Mouse (Mus musculus): ENCODE measurements around the gene Cysrt1. TPM values are rescaled to one million over a fixed set of nuclear protein-coding genes. Genes with fewer than 3 reads are reported as not detected.
"Not testable (repeated sequence)": the region's sequence is repeated elsewhere in the genome, so short reads cannot be mapped to it uniquely, and the experiment has no call there.

Cysrt1 gene
- polyA plus RNA-seq, 1 experiment from 2014 or later, result 0.49 TPM

- WGBS, result under 1% methylated on average over 82 of the region's 82 CpGs
- peak overlapping the region; percentile 99 for H3K4me2 ChIP-seq (replicated peaks; ENCODE audit: low read depth, low read length)
- H3K4me1 ChIP-seq (ENCODE audit: control insufficient read depth, insufficient read depth, low read length), result peaks cover 9% of the 10 kb centered on the region; the same call in 1 of the 2 replicates
- peak overlapping the region; percentile 23 for H3K9ac ChIP-seq (replicated peaks; ENCODE audit: low read depth, low read length)
- no peak overlapping the region for H3K27ac ChIP-seq (ENCODE audit: low read length)
- no peaks in the 10 kb centered on the region for H3K9me3 ChIP-seq (ENCODE audit: control insufficient read depth, low read depth, low read length)
- H3K4me3 ChIP-seq (ENCODE audit: low read depth, low read length), result peak overlapping the region; percentile 50
- ATAC-seq (ENCODE audit: insufficient number of reproducible peaks, insufficient read depth, low FRiP score, low read depth), result no peak
- no peaks in the 10 kb centered on the region; the same call in 1 of the 2 replicates for H3K36me3 ChIP-seq (ENCODE audit: control insufficient read depth, insufficient read depth, low read length)
- no peaks in the 10 kb centered on the region; the same call in none of the 2 replicates for H3K27me3 ChIP-seq (ENCODE audit: control insufficient read depth, insufficient read depth, low read length)
Measured at GRCm38 (mm10) chr2:25262795-25263622, 20.8 kb upstream of the Cysrt1 start.

GRCm38 (mm10) chr2:25262291-25262767 is 20.1 kb upstream of the Cysrt1 start, which contains the start of gene Tprn:
TSS of gene Tprn (plus strand) at chr2:25262618.
- no peaks in the 10 kb centered on the region; the same call in none of the 2 replicates for H3K27me3 ChIP-seq (ENCODE audit: control insufficient read depth, insufficient read depth, low read length)
- H3K27ac ChIP-seq (ENCODE audit: low read length), result no peak within 1 kb of the TSS
- peak; percentile 97 for ATAC-seq (ENCODE audit: insufficient number of reproducible peaks, insufficient read depth, low FRiP score, low read depth)
- H3K4me1 ChIP-seq (ENCODE audit: control insufficient read depth, insufficient read depth, low read length), result peaks cover 9% of the 10 kb centered on the region; the same call in 1 of the 2 replicates
- peak within 1 kb of the TSS; percentile 23 for H3K9ac ChIP-seq (replicated peaks; ENCODE audit: low read depth, low read length)
- no peaks in the 10 kb centered on the region for H3K9me3 ChIP-seq (ENCODE audit: control insufficient read depth, low read depth, low read length)
- H3K4me2 ChIP-seq (replicated peaks; ENCODE audit: low read depth, low read length), result peak within 1 kb of the TSS; percentile 99
- H3K36me3 ChIP-seq (ENCODE audit: control insufficient read depth, insufficient read depth, low read length), result no peaks in the 10 kb centered on the region
- peak within 1 kb of the TSS; percentile 50 for H3K4me3 ChIP-seq (ENCODE audit: low read depth, low read length)
- WGBS, result under 1% methylated on average over 39 of the region's 39 CpGs

GRCm38 (mm10) chr2:25261870-25262269 is 19.6 kb upstream of the Cysrt1 start:
- 48% methylated on average over 11 of the region's 12 CpGs for WGBS
- no peak overlapping the region for H3K27ac ChIP-seq (ENCODE audit: low read length)
- no peak overlapping the region for H3K9ac ChIP-seq (replicated peaks; ENCODE audit: low read depth, low read length)

DNA sequence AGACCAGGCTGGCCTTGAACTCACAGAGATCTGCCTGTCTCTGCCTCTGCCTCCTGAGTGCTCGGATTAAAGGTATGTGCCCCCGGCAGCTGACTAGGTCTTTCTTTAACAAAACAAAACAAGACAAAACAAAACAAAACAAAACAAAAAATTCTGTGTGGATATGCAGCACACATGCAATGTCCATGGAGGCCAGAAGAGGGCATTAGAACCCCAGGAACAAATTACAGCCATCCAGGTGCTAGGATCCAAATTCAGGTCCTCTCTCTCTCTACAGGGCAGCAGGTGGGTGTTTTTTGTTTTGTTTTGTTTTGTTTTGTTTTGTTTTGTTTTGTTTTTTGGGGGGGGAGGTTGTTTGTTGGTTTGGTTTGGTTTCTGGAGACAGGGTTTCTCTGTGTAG is 16.6 kb upstream of the Cysrt1 start:
- 60% methylated on average over 2 of the region's 2 CpGs for WGBS
- H3K27me3 ChIP-seq (ENCODE audit: control insufficient read depth, insufficient read depth, low read length), result no peaks in the 10 kb centered on the region; the same call in none of the 2 replicates
- no peaks in the 10 kb centered on the region for H3K36me3 ChIP-seq (ENCODE audit: control insufficient read depth, insufficient read depth, low read length)
- H3K4me2 ChIP-seq (replicated peaks; ENCODE audit: low read depth, low read length), result no peak overlapping the region
- no peak for ATAC-seq (ENCODE audit: insufficient number of reproducible peaks, insufficient read depth, low FRiP score, low read depth)
- H3K4me3 ChIP-seq (ENCODE audit: low read depth, low read length), result no peak overlapping the region
- H3K4me1 ChIP-seq (ENCODE audit: control insufficient read depth, insufficient read depth, low read length), result peaks cover 17% of the 10 kb centered on the region
- H3K9ac ChIP-seq (replicated peaks; ENCODE audit: low read depth, low read length), result no peak overlapping the region
- no peak overlapping the region for H3K27ac ChIP-seq (ENCODE audit: low read length)
- H3K9me3 ChIP-seq (ENCODE audit: control insufficient read depth, low read depth, low read length), result no peaks in the 10 kb centered on the region

More at GRCm38 (mm10) chr2:25261870-25262269, 19.6 kb upstream of the Cysrt1 start:
- Histone ChIP-seq H3K4me3 (ENCODE audit: low read depth, low read length) (peak overlapping the region; percentile 50), H3K36me3 (ENCODE audit: control insufficient read depth, insufficient read depth, low read length) (no peaks in the 10 kb centered on the region), H3K27me3 (ENCODE audit: control insufficient read depth, insufficient read depth, low read length) (no peaks in the 10 kb centered on the region; the same call in none of the 2 replicates), H3K4me2 (replicated peaks; ENCODE audit: low read depth, low read length) (peak overlapping the region; percentile 99), H3K9me3 (ENCODE audit: control insufficient read depth, low read depth, low read length) (no peaks in the 10 kb centered on the region), H3K4me1 (ENCODE audit: control insufficient read depth, insufficient read depth, low read length) (peaks cover 9% of the 10 kb centered on the region; the same call in 1 of the 2 replicates)
- no peak for ATAC-seq (ENCODE audit: insufficient number of reproducible peaks, insufficient read depth, low FRiP score, low read depth)

GRCm38 (mm10) chr2:25257250-25257649 is 15.0 kb upstream of the Cysrt1 start:
- H3K4me3 ChIP-seq (ENCODE audit: low read depth, low read length); H3K9me3 ChIP-seq (ENCODE audit: control insufficient read depth, low read depth, low read length); H3K4me2 ChIP-seq (replicated peaks; ENCODE audit: low read depth, low read length); H3K36me3 ChIP-seq (ENCODE audit: control insufficient read depth, insufficient read depth, low read length); H3K27me3 ChIP-seq (ENCODE audit: control insufficient read depth, insufficient read depth, low read length); H3K9ac ChIP-seq (replicated peaks; ENCODE audit: low read depth, low read length); H3K27ac ChIP-seq (ENCODE audit: low read length); ATAC-seq (ENCODE audit: insufficient number of reproducible peaks, insufficient read depth, low FRiP score, low read depth): not testable (repeated sequence)
- H3K4me1 ChIP-seq (ENCODE audit: control insufficient read depth, insufficient read depth, low read length), result peaks cover 11% of the 10 kb centered on the region
- 80% methylated on average over 5 of the region's 5 CpGs for WGBS

DNA sequence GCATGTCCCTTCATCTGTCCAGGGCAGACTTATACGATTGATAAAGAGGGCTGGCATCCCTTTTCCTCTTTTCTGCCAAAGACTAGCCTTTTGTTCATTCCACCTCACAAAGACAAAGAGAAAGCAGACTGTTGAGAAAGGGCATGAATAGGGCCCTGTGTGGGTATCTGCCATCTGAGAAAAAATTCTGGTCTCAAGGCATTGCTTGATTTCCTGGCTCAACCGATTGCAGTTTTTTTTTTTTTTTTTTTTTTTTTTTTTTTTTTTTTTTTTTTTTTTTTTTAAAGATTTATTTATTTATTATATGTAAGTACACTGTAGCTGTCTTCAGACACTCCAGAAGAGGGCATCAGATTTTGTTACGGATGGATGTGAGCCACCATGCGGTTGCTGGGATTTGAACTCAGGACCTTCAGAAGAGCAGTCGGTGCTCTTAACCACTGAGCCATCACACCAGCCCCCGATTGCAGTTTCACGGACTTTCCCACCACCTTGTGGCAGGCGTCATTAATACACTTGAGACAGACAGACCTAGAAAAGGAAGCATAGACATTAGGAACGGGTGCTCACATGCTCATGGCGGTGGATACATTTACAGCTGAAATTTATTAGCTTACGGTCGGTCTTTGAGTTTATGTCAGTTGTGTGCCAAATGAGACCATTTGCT is 14.3 kb upstream of the Cysrt1 start:
- Histone ChIP-seq H3K4me2 (replicated peaks; ENCODE audit: low read depth, low read length) (peak overlapping the region; percentile 97), H3K4me3 (ENCODE audit: low read depth, low read length) (peak overlapping the region; percentile 98), H3K4me1 (ENCODE audit: control insufficient read depth, insufficient read depth, low read length) (peaks cover 11% of the 10 kb centered on the region)
- WGBS, result 53% methylated on average over 11 of the region's 12 CpGs
- not testable (repeated sequence) for H3K27me3 ChIP-seq (ENCODE audit: control insufficient read depth, insufficient read depth, low read length); H3K27ac ChIP-seq (ENCODE audit: low read length); H3K9ac ChIP-seq (replicated peaks; ENCODE audit: low read depth, low read length); H3K36me3 ChIP-seq (ENCODE audit: control insufficient read depth, insufficient read depth, low read length); ATAC-seq (ENCODE audit: insufficient number of reproducible peaks, insufficient read depth, low FRiP score, low read depth); H3K9me3 ChIP-seq (ENCODE audit: control insufficient read depth, low read depth, low read length)

DNA sequence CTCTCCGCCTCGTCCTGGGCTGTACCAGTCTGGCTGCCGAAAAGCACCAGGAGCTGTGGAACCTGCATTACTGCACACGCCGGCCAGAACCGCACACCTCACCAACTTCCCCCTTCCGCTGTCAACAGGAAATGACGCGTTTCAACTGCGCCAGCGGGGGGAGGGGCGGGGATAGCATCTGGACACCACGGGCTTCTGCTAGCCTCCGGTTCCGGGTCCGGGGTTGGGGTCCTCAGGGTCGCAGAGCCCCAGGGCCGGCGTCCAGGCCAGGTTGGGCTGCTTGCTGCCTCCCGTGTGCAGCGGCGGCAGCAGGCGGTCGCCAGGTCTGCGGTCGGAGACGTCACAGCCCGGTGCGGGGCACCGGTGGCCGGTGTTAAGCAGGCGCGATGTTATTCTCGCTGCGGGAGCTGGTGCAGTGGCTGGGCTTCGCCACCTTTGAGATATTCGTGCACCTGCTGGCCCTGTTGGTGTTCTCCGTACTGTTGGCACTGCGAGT is 13.1 kb upstream of the Cysrt1 start, which contains the start of gene Tmem203:
Gene Tmem203 (plus strand): TSS at position 156 of the 496 bp plus-strand sequence.
- H3K4me1 ChIP-seq (ENCODE audit: control insufficient read depth, insufficient read depth, low read length), result peaks cover 11% of the 10 kb centered on the region
- H3K4me3 ChIP-seq (ENCODE audit: low read depth, low read length), result peak within 1 kb of the TSS; percentile 98
- H3K9me3 ChIP-seq (ENCODE audit: control insufficient read depth, low read depth, low read length), result no peaks in the 10 kb centered on the region
- WGBS, result under 1% methylated on average over 39 of the region's 39 CpGs
- peak within 1 kb of the TSS; percentile 97 for H3K4me2 ChIP-seq (replicated peaks; ENCODE audit: low read depth, low read length)
- H3K9ac ChIP-seq (replicated peaks; ENCODE audit: low read depth, low read length), result peak within 1 kb of the TSS; percentile 78
- H3K27ac ChIP-seq (ENCODE audit: low read length), result peak within 1 kb of the TSS; percentile 41
- H3K27me3 ChIP-seq (ENCODE audit: control insufficient read depth, insufficient read depth, low read length), result no peaks in the 10 kb centered on the region
- ATAC-seq (ENCODE audit: insufficient number of reproducible peaks, insufficient read depth, low FRiP score, low read depth), result peak; percentile 87
- H3K36me3 ChIP-seq (ENCODE audit: control insufficient read depth, insufficient read depth, low read length), result peaks cover 14% of the 10 kb centered on the region

DNA sequence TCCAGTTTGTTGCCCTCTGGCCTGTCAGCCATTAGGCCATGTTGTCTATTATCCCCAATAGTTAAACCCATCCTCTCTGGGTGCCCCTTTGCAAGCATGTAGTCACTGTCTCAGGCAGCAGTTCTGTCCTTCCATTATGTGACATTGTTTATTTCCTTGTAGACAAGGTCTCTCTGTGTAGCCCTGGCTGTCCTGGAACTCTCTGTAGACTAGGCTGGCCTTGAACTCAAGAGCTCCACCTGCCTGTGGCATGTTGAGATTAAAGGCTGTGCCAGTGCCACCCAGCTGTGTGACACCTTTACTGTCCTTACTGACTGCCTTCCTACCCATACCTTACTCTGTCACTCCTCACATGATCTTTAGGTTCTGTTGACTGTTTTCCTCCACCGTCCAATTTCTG is 10.1 kb upstream of the Cysrt1 start:
- no peaks in the 10 kb centered on the region for H3K27me3 ChIP-seq (ENCODE audit: control insufficient read depth, insufficient read depth, low read length)
- H3K36me3 ChIP-seq (ENCODE audit: control insufficient read depth, insufficient read depth, low read length), result peaks cover 31% of the 10 kb centered on the region
- H3K4me1 ChIP-seq (ENCODE audit: control insufficient read depth, insufficient read depth, low read length), result peaks cover 11% of the 10 kb centered on the region
- H3K4me3 ChIP-seq (ENCODE audit: low read depth, low read length), result no peak overlapping the region
- no peak for ATAC-seq (ENCODE audit: insufficient number of reproducible peaks, insufficient read depth, low FRiP score, low read depth)
- H3K4me2 ChIP-seq (replicated peaks; ENCODE audit: low read depth, low read length), result no peak overlapping the region
- no peaks in the 10 kb centered on the region for H3K9me3 ChIP-seq (ENCODE audit: control insufficient read depth, low read depth, low read length)
- H3K27ac ChIP-seq (ENCODE audit: low read length), result no peak overlapping the region
- WGBS, result 82% methylated on average over 1 of the region's 1 CpGs
- H3K9ac ChIP-seq (replicated peaks; ENCODE audit: low read depth, low read length), result no peak overlapping the region

All from stomach, embryonic 14.5 days (tissue).